Mouse (Mus musculus) embryonic facial prominence, embryonic 10.5 days (tissue): ENCODE results near the gene Wdcp. TPM values are rescaled to one million over a fixed set of nuclear protein-coding genes. Genes with fewer than 3 reads are reported as not detected.
"Not testable (repeated sequence)": the region's sequence is repeated elsewhere in the genome, so short reads cannot be mapped to it uniquely, and the experiment has no call there.

Experiments
- DNase-seq: peaks from one replicate; pipeline ENCODE4 v3.0.0-alpha.2; 2017; ENCODE audit warnings: low spot score
- H3K27ac ChIP-seq: fragments of 300-500 bp; sonication (generic); replicated peaks from 2 replicates; pipeline ENCODE4 v1.5.1; 2016; ENCODE audit warnings: mild to moderate bottlenecking
- H3K27me3 ChIP-seq: fragments of 300-500 bp; sonication (generic); replicated peaks from 2 replicates; pipeline ENCODE4 v1.6.1; 2016; ENCODE audit warnings: low read depth, mild to moderate bottlenecking; ENCODE audit not compliant: poor library complexity, severe bottlenecking
- H3K36me3 ChIP-seq: fragments of 300-500 bp; sonication (generic); replicated peaks from 2 replicates; pipeline ENCODE4 v1.6.1; 2016; ENCODE audit warnings: mild to moderate bottlenecking, moderate library complexity
- H3K4me1 ChIP-seq: fragments of 300-500 bp; sonication (generic); 2 replicates; pipeline ENCODE4 v1.6.1; 2016
- H3K4me3 ChIP-seq: fragments of 300-500 bp; sonication (generic); 2 replicates; pipeline ENCODE4 v1.5.1; 2016; ENCODE audit warnings: mild to moderate bottlenecking, moderate library complexity
- H3K9me3 ChIP-seq: fragments of 300-500 bp; sonication (generic); 2 replicates; pipeline ENCODE4 v1.6.1; 2016; ENCODE audit warnings: mild to moderate bottlenecking
- whole genome bisulfite sequencing: fragments of 180-500 bp; shearing (Covaris S2); methylation state at CpG from one replicate; pipeline ENCODE4 v1.1.7; 2016; 5-methylcytosine and 5-hydroxymethylcytosine counted together
- polyA plus RNA-seq: library from polyadenylated mRNA; unstranded; fragments of >200 nt; fragmentation: Nextera tagmentation; extraction: Ambion mirVana; gene quantifications from 2 replicates; pipeline ENCODE4 v1.2.1, GENCODE M21; 2016

The Wdcp gene
- polyA plus RNA-seq, 1 experiment from 2014 or later: 26.0 TPM

- H3K4me3 ChIP-seq: no peak overlapping the region
- WGBS: 83% methylated on average over 5 of the region's 5 CpGs
- DNase-seq: no peak
- H3K36me3 ChIP-seq: no peaks in the 10 kb centered on the region
- no peak overlapping the region for H3K27ac ChIP-seq
- H3K4me1 ChIP-seq: peaks cover 13% of the 10 kb centered on the region
- no peaks in the 10 kb centered on the region for H3K9me3 ChIP-seq
- H3K27me3 ChIP-seq: peaks cover 21% of the 10 kb centered on the region
Observed at GRCm38 (mm10) chr12:4872983-4873477, 29.9 kb downstream of the Wdcp start.

GRCm38 (mm10) chr12:4873531-4873930, 30.4 kb downstream of the Wdcp start:
- Histone ChIP-seq H3K4me3 (peak overlapping the region; percentile 58), H3K27me3 (peaks cover 21% of the 10 kb centered on the region), H3K9me3 (no peaks in the 10 kb centered on the region), H3K27ac (peak overlapping the region; percentile 74), H3K36me3 (peaks cover 4% of the 10 kb centered on the region; the same call in 1 of the 2 replicates), H3K4me1 (peaks cover 11% of the 10 kb centered on the region)
- 72% methylated on average over 6 of the region's 6 CpGs for WGBS
- no peak for DNase-seq

- Histone ChIP-seq H3K9me3 (no peaks in the 10 kb centered on the region), H3K36me3 (peaks cover 12% of the 10 kb centered on the region), H3K27ac (peak within 1 kb of the TSS; percentile 74), H3K4me3 (peak within 1 kb of the TSS; percentile 58), H3K4me1 (peaks cover 11% of the 10 kb centered on the region), H3K27me3 (peaks cover 21% of the 10 kb centered on the region)
- peak; percentile 79 for DNase-seq
- 6% methylated on average over 24 of the region's 24 CpGs for WGBS
Observed at GRCm38 (mm10) chr12:4874161-4874927, 31.2 kb downstream of the Wdcp start, which contains the start of gene Mfsd2b. Gene Mfsd2b, minus strand, starts transcription at chr12:4874359.

GRCm38 (mm10) chr12:4875623-4876022, 32.5 kb downstream of the Wdcp start:
- H3K4me3 ChIP-seq: no peak overlapping the region
- peaks cover 21% of the 10 kb centered on the region for H3K27me3 ChIP-seq
- H3K4me1 ChIP-seq: peaks cover 11% of the 10 kb centered on the region
- peaks cover 18% of the 10 kb centered on the region for H3K36me3 ChIP-seq
- WGBS: 87% methylated on average over 8 of the region's 8 CpGs
- H3K27ac ChIP-seq: no peak overlapping the region
- no peak for DNase-seq
- no peaks in the 10 kb centered on the region for H3K9me3 ChIP-seq

GRCm38 (mm10) chr12:4878296-4878783, 35.2 kb downstream of the Wdcp start:
- Histone ChIP-seq H3K4me1 (peaks cover 11% of the 10 kb centered on the region), H3K27ac (no peak overlapping the region), H3K27me3 (peaks cover 8% of the 10 kb centered on the region), H3K4me3 (no peak overlapping the region), H3K9me3 (no peaks in the 10 kb centered on the region), H3K36me3 (peaks cover 38% of the 10 kb centered on the region)
- 75% methylated on average over 9 of the region's 9 CpGs for WGBS
- no peak for DNase-seq

GRCm38 (mm10) chr12:4879048-4879447, 35.9 kb downstream of the Wdcp start:
- Histone ChIP-seq H3K4me1 (peaks cover 6% of the 10 kb centered on the region), H3K27me3 (peaks cover 1% of the 10 kb centered on the region; the same call in 1 of the 2 replicates), H3K36me3 (peaks cover 42% of the 10 kb centered on the region), H3K4me3 (no peak overlapping the region), H3K27ac (no peak overlapping the region), H3K9me3 (no peaks in the 10 kb centered on the region)
- 89% methylated on average over 5 of the region's 5 CpGs for WGBS
- DNase-seq: no peak

GRCm38 (mm10) chr12:4882086-4882485, 39.0 kb downstream of the Wdcp start:
- WGBS: 80% methylated on average over 2 of the region's 2 CpGs
- no peak overlapping the region for H3K4me3 ChIP-seq

GRCm38 (mm10) chr12:4885062-4885461, 42.0 kb downstream of the Wdcp start:
- no peaks in the 10 kb centered on the region for H3K27me3 ChIP-seq
- DNase-seq: no peak
- 83% methylated on average over 1 of the region's 1 CpGs for WGBS
- H3K4me1 ChIP-seq: no peaks in the 10 kb centered on the region
- H3K4me3 ChIP-seq: no peak overlapping the region
- no peak overlapping the region for H3K27ac ChIP-seq
- no peaks in the 10 kb centered on the region for H3K9me3 ChIP-seq
- peaks cover 29% of the 10 kb centered on the region for H3K36me3 ChIP-seq

More at GRCm38 (mm10) chr12:4882086-4882485, 39.0 kb downstream of the Wdcp start:
- DNase-seq: no peak
- H3K27me3 ChIP-seq: no peaks in the 10 kb centered on the region
- H3K36me3 ChIP-seq: peaks cover 47% of the 10 kb centered on the region
- no peaks in the 10 kb centered on the region for H3K9me3 ChIP-seq
- H3K27ac ChIP-seq: no peak overlapping the region
- H3K4me1 ChIP-seq: no peaks in the 10 kb centered on the region

- H3K27ac ChIP-seq, H3K27me3 ChIP-seq, H3K4me3 ChIP-seq, H3K4me1 ChIP-seq, DNase-seq, H3K9me3 ChIP-seq: not testable (repeated sequence)
- WGBS: 92% methylated on average over 4 of the region's 4 CpGs
- peaks cover 35% of the 10 kb centered on the region for H3K36me3 ChIP-seq
Observed at GRCm38 (mm10) chr12:4886581-4886980, 43.5 kb downstream of the Wdcp start.

GRCm38 (mm10) chr12:4888739-4889138, 45.6 kb downstream of the Wdcp start:
- Histone ChIP-seq H3K36me3 (peaks cover 16% of the 10 kb centered on the region; the same call in 1 of the 2 replicates), H3K27ac (no peak overlapping the region), H3K9me3 (no peaks in the 10 kb centered on the region), H3K4me1 (no peaks in the 10 kb centered on the region), H3K4me3 (no peak overlapping the region), H3K27me3 (no peaks in the 10 kb centered on the region)
- no peak for DNase-seq

GRCm38 (mm10) chr12:4889251-4889650, 46.1 kb downstream of the Wdcp start:
- no peaks in the 10 kb centered on the region for H3K4me1 ChIP-seq
- 91% methylated on average over 2 of the region's 2 CpGs for WGBS
- H3K27me3 ChIP-seq: no peaks in the 10 kb centered on the region
- H3K9me3 ChIP-seq: no peaks in the 10 kb centered on the region
- no peak for DNase-seq
- H3K36me3 ChIP-seq: peaks cover 16% of the 10 kb centered on the region; the same call in 1 of the 2 replicates
- H3K4me3 ChIP-seq: no peak overlapping the region
- no peak overlapping the region for H3K27ac ChIP-seq

- Histone ChIP-seq H3K27me3 (no peaks in the 10 kb centered on the region), H3K4me3 (no peak overlapping the region), H3K36me3 (peaks cover 16% of the 10 kb centered on the region; the same call in 1 of the 2 replicates), H3K4me1 (no peaks in the 10 kb centered on the region), H3K27ac (no peak overlapping the region), H3K9me3 (no peaks in the 10 kb centered on the region)
- WGBS: 94% methylated on average over 1 of the region's 1 CpGs
- DNase-seq: no peak
Observed at GRCm38 (mm10) chr12:4889891-4890290, 46.8 kb downstream of the Wdcp start.

GRCm38 (mm10) chr12:4898024-4898423, 54.9 kb downstream of the Wdcp start:
- H3K27me3 ChIP-seq: no peaks in the 10 kb centered on the region
- no peak overlapping the region for H3K4me3 ChIP-seq
- 90% methylated on average over 5 of the region's 5 CpGs for WGBS
- H3K27ac ChIP-seq: no peak overlapping the region
- no peaks in the 10 kb centered on the region for H3K4me1 ChIP-seq
- DNase-seq: no peak
- H3K36me3 ChIP-seq: peaks cover 10% of the 10 kb centered on the region
- no peaks in the 10 kb centered on the region for H3K9me3 ChIP-seq
